Mouse (Mus musculus) adrenal gland, adult 10 weeks (tissue): Measurements from ENCODE around the gene Ppp3r2. TPM values are rescaled to one million over a fixed set of nuclear protein-coding genes. Genes with fewer than 3 reads are reported as not detected.

Experiments used
- polyA plus RNA-seq: library from polyadenylated mRNA; stranded (reverse); fragments of 350-450 nt; fragmentation: Illumina TruSeq; extraction: RNeasy Lipid Tissue Mini Kit (QIAGEN cat#74804); gene quantifications from one replicate; pipeline ENCODE4 v1.2.3, GENCODE M21; 2014; ENCODE audit warnings: low read depth, low replicate concordance

Gene Ppp3r2
- not detected for polyA plus RNA-seq

GRCm38 (mm10) chr4:49681812-49682211, at the start of gene Ppp3r2:
Ppp3r2 (minus strand) TSS chr4:49682024.

GRCm38 (mm10) chr4:49631319-49632138, 50.3 kb downstream of the Ppp3r2 start, which contains the start of gene Rnf20:
Rnf20 (plus strand) TSS chr4:49632006.

Other genes with a start within 250 kb of the Ppp3r2 start
- 0.93 TPM for gene Acnat1, start 208.1 kb downstream of the Ppp3r2 start, polyA plus RNA-seq
- gene Baat, start 175.5 kb downstream of the Ppp3r2 start, polyA plus RNA-seq, result 0.29 TPM
- 151 TPM for gene Mrpl50, start 160.9 kb downstream of the Ppp3r2 start, polyA plus RNA-seq
- gene Zfp189, start 160.8 kb downstream of the Ppp3r2 start, polyA plus RNA-seq, result 15.8 TPM
- not detected for gene Aldob, start 132.5 kb downstream of the Ppp3r2 start, polyA plus RNA-seq
- gene Tmem246, start 84.1 kb downstream of the Ppp3r2 start, polyA plus RNA-seq, result 1.6 TPM
- gene Rnf20, start 50.0 kb downstream of the Ppp3r2 start, polyA plus RNA-seq, result 65.3 TPM
- 1.2 TPM for gene Grin3a, start 163.7 kb upstream of the Ppp3r2 start, polyA plus RNA-seq